In genomic region chr5:135301916-135302315, GRCm38 (mm10) we compare ENCODE assay signal across 29 mouse cellular contexts. TPM values are rescaled to one million over a fixed set of nuclear protein-coding genes. Genes with fewer than 3 reads are reported as not detected.
DNase-seq lines count a peak whose midpoint lies in the region; ATAC-seq lines count a peak whose summit lies in the region.
"Had no signal": no experiment of that assay in that cellular context is flagged by ENCODE, and none has a peak within 500 bp of the region (broad histone marks: within the 10 kb centered on the region; RNA-seq: fewer than 3 reads in every experiment).

No protein-coding gene starts in this region.

- DNase-seq in forebrain, embryonic 10.5 days (ENCODE audit: extremely low spot score, low spot score), result no peak
- no peak for DNase-seq in forebrain, embryonic 14.5 days (ENCODE audit: low spot score)
- DNase-seq in heart, embryonic 10.5 days (ENCODE audit: low spot score), result peak; percentile 64
- DNase-seq in heart, adult 18-20 months, result no peak
- DNase-seq in intestine, embryonic 14.5 days (ENCODE audit: low spot score), result peak; percentile 48
- no peak for DNase-seq in adrenal gland, adult (ENCODE audit: inconsistent age in 2 of 2, low spot score in 1 of 2)
- DNase-seq: adrenal gland, adult 2 months; adrenal gland, postnatal 10 days; adrenal gland, postnatal 25 days; B cell, adult 2 months; cerebellum, adult 11 months; cerebellum, adult 18-20 months; cerebellum, adult 8-10 months; cerebellum, postnatal 10 days; cerebellum, postnatal 25 days had no signal

- H3K27me3 ChIP-seq in forebrain, embryonic 10.5 days (ENCODE audit: poor library complexity, severe bottlenecking), result no peaks in the 10 kb centered on the region
- H3K27me3 ChIP-seq in forebrain, embryonic 14.5 days (replicated peaks; ENCODE audit: control insufficient read depth, insufficient read depth, low read length), result no peaks in the 10 kb centered on the region
- H3K27me3 ChIP-seq in heart, embryonic 10.5 days (ENCODE audit: insufficient read depth, poor library complexity, severe bottlenecking), result peaks cover 2% of the 10 kb centered on the region; the same call in 1 of the 2 replicates
- H3K27me3 ChIP-seq in intestine, embryonic 14.5 days (replicated peaks; ENCODE audit: control insufficient read depth, insufficient read depth, low read length), result no peaks in the 10 kb centered on the region
- H3K27me3 ChIP-seq in intestine, embryonic 16.5 days (replicated peaks; ENCODE audit: control insufficient read depth, insufficient read depth, low read length), result no peaks in the 10 kb centered on the region
- H3K27me3 ChIP-seq: embryonic facial prominence, embryonic 12.5 days; forebrain, embryonic 12.5 days; forebrain, embryonic 15.5 days had no signal

- no peaks in the 10 kb centered on the region for H3K36me3 ChIP-seq in forebrain, embryonic 10.5 days (replicated peaks)
- no peaks in the 10 kb centered on the region for H3K36me3 ChIP-seq in forebrain, embryonic 14.5 days (ENCODE audit: control insufficient read depth, insufficient read depth, low read length)
- no peaks in the 10 kb centered on the region for H3K36me3 ChIP-seq in heart, embryonic 10.5 days
- no peaks in the 10 kb centered on the region for H3K36me3 ChIP-seq in intestine, embryonic 14.5 days (ENCODE audit: control insufficient read depth, insufficient read depth, low read length)
- no peaks in the 10 kb centered on the region for H3K36me3 ChIP-seq in intestine, embryonic 16.5 days (ENCODE audit: control insufficient read depth, insufficient read depth, low read length)
- H3K36me3 ChIP-seq: embryonic facial prominence, embryonic 10.5 days; embryonic facial prominence, embryonic 12.5 days; forebrain, embryonic 12.5 days; forebrain, embryonic 15.5 days; G1E had no signal

- 0 out of 2 replicates have a peak overlapping the region, but pooled peaks have one; percentile 15 for H3K27ac ChIP-seq in forebrain, embryonic 10.5 days
- no peak overlapping the region for H3K27ac ChIP-seq in forebrain, embryonic 14.5 days (ENCODE audit: low read depth, low read length)
- no peak overlapping the region for H3K27ac ChIP-seq in heart, embryonic 10.5 days
- H3K27ac ChIP-seq in intestine, embryonic 14.5 days (ENCODE audit: low read depth), result no peak overlapping the region
- H3K27ac ChIP-seq in intestine, embryonic 16.5 days (ENCODE audit: low read length), result no peak overlapping the region
- H3K27ac ChIP-seq: embryonic facial prominence, embryonic 10.5 days; embryonic facial prominence, embryonic 12.5 days; forebrain, embryonic 12.5 days; forebrain, embryonic 15.5 days had no signal

- H3K9ac ChIP-seq in forebrain, embryonic 14.5 days (ENCODE audit: low read length), result no peak overlapping the region
- H3K9ac ChIP-seq in intestine, embryonic 14.5 days (ENCODE audit: low read length), result no peak overlapping the region
- H3K9ac ChIP-seq in intestine, embryonic 16.5 days (ENCODE audit: low read depth, low read length), result no peak overlapping the region
- H3K9ac ChIP-seq: embryonic facial prominence, embryonic 12.5 days; forebrain, embryonic 12.5 days; forebrain, embryonic 15.5 days; forebrain, postnatal 0 days had no signal

- H3K9me3 ChIP-seq in forebrain, embryonic 10.5 days, result no peaks in the 10 kb centered on the region
- H3K9me3 ChIP-seq in forebrain, embryonic 14.5 days (replicated peaks; ENCODE audit: control insufficient read depth, low read length), result no peaks in the 10 kb centered on the region
- H3K9me3 ChIP-seq in heart, embryonic 10.5 days, result no peaks in the 10 kb centered on the region
- no peaks in the 10 kb centered on the region for H3K9me3 ChIP-seq in intestine, embryonic 14.5 days (ENCODE audit: control insufficient read depth, low read length)
- no peaks in the 10 kb centered on the region for H3K9me3 ChIP-seq in intestine, embryonic 16.5 days (ENCODE audit: control insufficient read depth, low read length)
- H3K9me3 ChIP-seq: embryonic facial prominence, embryonic 10.5 days; embryonic facial prominence, embryonic 12.5 days; forebrain, embryonic 12.5 days; forebrain, embryonic 15.5 days; G1E had no signal

- 51% methylated on average over 3 of the region's 3 CpGs for WGBS in forebrain, embryonic 10.5 days
- WGBS in forebrain, embryonic 14.5 days, result 33% methylated on average over 3 of the region's 3 CpGs
- WGBS in heart, embryonic 10.5 days, result 23% methylated on average over 3 of the region's 3 CpGs
- 23% methylated on average over 3 of the region's 3 CpGs for WGBS in intestine, embryonic 14.5 days
- 32% methylated on average over 3 of the region's 3 CpGs for WGBS in intestine, embryonic 16.5 days

- no peaks in the 10 kb centered on the region for H3K4me1 ChIP-seq in forebrain, embryonic 10.5 days
- H3K4me1 ChIP-seq in forebrain, embryonic 14.5 days (ENCODE audit: control insufficient read depth, insufficient read depth, low read length), result no peaks in the 10 kb centered on the region
- no peaks in the 10 kb centered on the region for H3K4me1 ChIP-seq in heart, embryonic 10.5 days
- no peaks in the 10 kb centered on the region for H3K4me1 ChIP-seq in intestine, embryonic 14.5 days (replicated peaks; ENCODE audit: control insufficient read depth, insufficient read depth, low read length)
- no peaks in the 10 kb centered on the region for H3K4me1 ChIP-seq in intestine, embryonic 16.5 days (ENCODE audit: control insufficient read depth, insufficient read depth, low read length)
- H3K4me1 ChIP-seq: embryonic facial prominence, embryonic 10.5 days; embryonic facial prominence, embryonic 12.5 days; forebrain, embryonic 12.5 days; forebrain, embryonic 15.5 days had no signal

- no peak for ATAC-seq in forebrain, embryonic 14.5 days
- ATAC-seq in intestine, embryonic 14.5 days (replicated peaks; ENCODE audit: low FRiP score, low TSS enrichment, low read depth), result no peak
- no peak for ATAC-seq in intestine, embryonic 16.5 days
- ATAC-seq: activated CD4-positive, CD25-positive, alpha-beta regulatory T cell, adult 4 months; CD4-positive, CD25-positive, alpha-beta regulatory T cell, adult 4 months; forebrain, embryonic 15.5 days; forebrain, postnatal 0 days; Patski had no signal

- H3K4me2 ChIP-seq in forebrain, embryonic 14.5 days (ENCODE audit: low read length), result no peak overlapping the region
- no peak overlapping the region for H3K4me2 ChIP-seq in intestine, embryonic 14.5 days (ENCODE audit: low read length)
- H3K4me2 ChIP-seq in intestine, embryonic 16.5 days (ENCODE audit: low read depth, low read length), result no peak overlapping the region
- H3K4me2 ChIP-seq: embryonic facial prominence, embryonic 12.5 days; forebrain, embryonic 12.5 days; forebrain, embryonic 15.5 days had no signal

- H3K4me3 ChIP-seq in forebrain, embryonic 10.5 days, result no peak overlapping the region
- H3K4me3 ChIP-seq in forebrain, embryonic 14.5 days (ENCODE audit: low read depth, low read length), result no peak overlapping the region
- H3K4me3 ChIP-seq in heart, embryonic 10.5 days, result no peak overlapping the region
- no peak overlapping the region for H3K4me3 ChIP-seq in intestine, embryonic 14.5 days (ENCODE audit: low read depth, low read length)
- no peak overlapping the region for H3K4me3 ChIP-seq in intestine, embryonic 16.5 days (ENCODE audit: low read length)
- H3K4me3 ChIP-seq: embryonic facial prominence, embryonic 10.5 days; embryonic facial prominence, embryonic 12.5 days; forebrain, embryonic 12.5 days; forebrain, embryonic 15.5 days had no signal

RNA-seq across cellular contexts. Expression of gene Fkbp6, which starts 47.9 kb away (rescaled TPM):
- polyA plus RNA-seq in forebrain, embryonic 10.5 days (2016; fragmentation: Nextera tagmentation; extraction: Ambion mirVana), result 0.22 TPM in 1 of 2 replicates, not detected in the other
- polyA plus RNA-seq in forebrain, embryonic 14.5 days (2014; fragmentation: Nextera tagmentation; extraction: Ambion mirVana), result not detected in 2 replicates
- 0.15 and 0.21 TPM in 2 replicates for polyA plus RNA-seq in heart, embryonic 10.5 days (2016; fragmentation: Nextera tagmentation; extraction: Ambion mirVana)
- total RNA-seq in heart, adult 18-20 months (2021), result under 1 TPM; 0.36 to 0.57 TPM
- 0.19 TPM in 2 replicates for polyA plus RNA-seq in intestine, embryonic 14.5 days (2014; fragmentation: Nextera tagmentation; extraction: Ambion mirVana)
- polyA plus RNA-seq in intestine, embryonic 16.5 days (2015; fragmentation: Nextera tagmentation; extraction: Ambion mirVana), result 0.47 and 0.48 TPM in 2 replicates
- total RNA-seq: adrenal gland, adult 2 months; CH12.LX; forebrain, postnatal 0 days; G1E had no signal
- polyA plus RNA-seq: activated CD4-positive, CD25-positive, alpha-beta regulatory T cell, adult 4 months; adrenal gland, adult 2 months; CD4-positive, CD25-positive, alpha-beta regulatory T cell, adult 4 months; embryonic facial prominence, embryonic 10.5 days; embryonic facial prominence, embryonic 12.5 days; embryonic facial prominence, embryonic 14.5 days; forebrain, postnatal 0 days; G1E; Patski had no signal

RNA-seq across cellular contexts. Expression of gene Fzd9, which starts 50.9 kb away (rescaled TPM):
- polyA plus RNA-seq in forebrain, embryonic 10.5 days (2016; fragmentation: Nextera tagmentation; extraction: Ambion mirVana), result 13.6 and 14.1 TPM in 2 replicates
- polyA plus RNA-seq in forebrain, embryonic 14.5 days (2014; fragmentation: Nextera tagmentation; extraction: Ambion mirVana), result 11.4 and 12.4 TPM in 2 replicates
- 4.5 and 7.2 TPM in 2 replicates for polyA plus RNA-seq in heart, embryonic 10.5 days (2016; fragmentation: Nextera tagmentation; extraction: Ambion mirVana)
- 1 to 10 TPM; 1.6 to 2.2 TPM for total RNA-seq in heart, adult 18-20 months (2021)
- polyA plus RNA-seq in intestine, embryonic 14.5 days (2014; fragmentation: Nextera tagmentation; extraction: Ambion mirVana), result 0.65 and 1.2 TPM in 2 replicates
- polyA plus RNA-seq in intestine, embryonic 16.5 days (2015; fragmentation: Nextera tagmentation; extraction: Ambion mirVana), result 0.33 and 0.50 TPM in 2 replicates
- total RNA-seq: CH12.LX, G1E had no signal
- polyA plus RNA-seq: activated CD4-positive, CD25-positive, alpha-beta regulatory T cell, adult 4 months; CD4-positive, CD25-positive, alpha-beta regulatory T cell, adult 4 months had no signal

RNA-seq across cellular contexts. Expression of gene Trim50, which starts 51.2 kb away (rescaled TPM):
- not detected in 2 replicates for polyA plus RNA-seq in forebrain, embryonic 10.5 days (2016; fragmentation: Nextera tagmentation; extraction: Ambion mirVana)
- polyA plus RNA-seq in forebrain, embryonic 14.5 days (2014; fragmentation: Nextera tagmentation; extraction: Ambion mirVana), result not detected in 2 replicates
- not detected in 2 replicates for polyA plus RNA-seq in heart, embryonic 10.5 days (2016; fragmentation: Nextera tagmentation; extraction: Ambion mirVana)
- total RNA-seq in heart, adult 18-20 months (2021), result under 1 TPM in 1 of 2 experiments, not detected in 1; 0.40 TPM
- polyA plus RNA-seq in intestine, embryonic 14.5 days (2014; fragmentation: Nextera tagmentation; extraction: Ambion mirVana), result not detected in 2 replicates
- 0.18 and 0.32 TPM in 2 replicates for polyA plus RNA-seq in intestine, embryonic 16.5 days (2015; fragmentation: Nextera tagmentation; extraction: Ambion mirVana)
- total RNA-seq: adrenal gland, adult 2 months; adrenal gland, postnatal 10 days; adrenal gland, postnatal 25 days; CH12.LX; forebrain, postnatal 0 days had no signal
- polyA plus RNA-seq: adrenal gland, adult 2 months; brain, embryonic 14.5 days; CD4-positive, CD25-positive, alpha-beta regulatory T cell, adult 4 months; cortical plate, adult 2 months; embryonic facial prominence, embryonic 10.5 days; embryonic facial prominence, embryonic 12.5 days; embryonic facial prominence, embryonic 14.5 days; forebrain, embryonic 12.5 days; forebrain, embryonic 15.5 days; forebrain, postnatal 0 days; G1E; Patski had no signal

Comparison
In these comparisons a context has a peak if more than half of its experiments do, and no peak if none do; other contexts are left out.
1. DNase-seq: peak in heart, embryonic 10.5 days (single experiment) and intestine, embryonic 14.5 days (single experiment); none in forebrain, embryonic 10.5 days (single experiment), forebrain, embryonic 14.5 days (single experiment), heart, adult 18-20 months (0 of 2) and adrenal gland, adult (0 of 2).